Mouse (Mus musculus): ENCODE measurements around the gene Naip6. TPM values are rescaled to one million over a fixed set of nuclear protein-coding genes. Genes with fewer than 3 reads are reported as not detected.
"Not testable (repeated sequence)": the region's sequence is repeated elsewhere in the genome, so short reads cannot be mapped to it uniquely, and the experiment has no call there.

The Naip6 gene
- polyA plus RNA-seq, 1 experiment from 2014 or later = 14.8 TPM

- H3K27ac ChIP-seq (ENCODE audit: low read depth, low read length) = no peak overlapping the region
- H3K36me3 ChIP-seq (ENCODE audit: control insufficient read depth, insufficient read depth) = peaks cover 35% of the 10 kb centered on the region; the same call in 1 of the 2 replicates
- no peak overlapping the region for H3K9ac ChIP-seq (ENCODE audit: low read depth, low read length)
- 41% methylated on average over 1 of the region's 1 CpGs for WGBS
- H3K9me3 ChIP-seq (ENCODE audit: control insufficient read depth) = no peaks in the 10 kb centered on the region
- no peak overlapping the region for H3K4me2 ChIP-seq (replicated peaks; ENCODE audit: low read depth)
- ATAC-seq = peak; percentile 89
- H3K27me3 ChIP-seq (replicated peaks; ENCODE audit: control insufficient read depth, insufficient read depth, low read length) = no peaks in the 10 kb centered on the region
- no peak overlapping the region for H3K4me3 ChIP-seq (ENCODE audit: low read depth, low read length)
- no peak for TF ChIP-seq CTCF (IDR thresholded peaks at IDR 0.05; ENCODE audit: low read depth)
- H3K4me1 ChIP-seq (replicated peaks; ENCODE audit: control insufficient read depth, insufficient read depth, low read length) = no peaks in the 10 kb centered on the region
These were observed 32.9 kb downstream of the Naip6 start for GRCm38 (mm10) chr13:100284611-100285010.

GRCm38 (mm10) chr13:100271474-100272132, 45.9 kb downstream of the Naip6 start:
- not testable (repeated sequence) for H3K36me3 ChIP-seq (ENCODE audit: control insufficient read depth, insufficient read depth); H3K4me2 ChIP-seq (replicated peaks; ENCODE audit: low read depth); H3K27ac ChIP-seq (ENCODE audit: low read depth, low read length); H3K4me1 ChIP-seq (replicated peaks; ENCODE audit: control insufficient read depth, insufficient read depth, low read length); H3K4me3 ChIP-seq (ENCODE audit: low read depth, low read length); H3K27me3 ChIP-seq (replicated peaks; ENCODE audit: control insufficient read depth, insufficient read depth, low read length); H3K9ac ChIP-seq (ENCODE audit: low read depth, low read length); H3K9me3 ChIP-seq (ENCODE audit: control insufficient read depth)
- ATAC-seq = peak; percentile 60
- WGBS = no CpG with 5 or more reads among the region's 1 CpGs

GRCm38 (mm10) chr13:100256996-100257395, 60.5 kb downstream of the Naip6 start:
- not testable (repeated sequence) for H3K27me3 ChIP-seq (replicated peaks; ENCODE audit: control insufficient read depth, insufficient read depth, low read length); H3K4me2 ChIP-seq (replicated peaks; ENCODE audit: low read depth); H3K4me1 ChIP-seq (replicated peaks; ENCODE audit: control insufficient read depth, insufficient read depth, low read length); H3K9me3 ChIP-seq (ENCODE audit: control insufficient read depth); H3K27ac ChIP-seq (ENCODE audit: low read depth, low read length); H3K9ac ChIP-seq (ENCODE audit: low read depth, low read length); H3K4me3 ChIP-seq (ENCODE audit: low read depth, low read length); H3K36me3 ChIP-seq (ENCODE audit: control insufficient read depth, insufficient read depth)
- WGBS = 18% methylated on average over 2 of the region's 2 CpGs
- 0 out of 2 replicates have a peak, but pooled peaks have one; percentile 42 for ATAC-seq

GRCm38 (mm10) chr13:100255925-100256324, 61.5 kb downstream of the Naip6 start:
- not testable (repeated sequence) for H3K4me3 ChIP-seq (ENCODE audit: low read depth, low read length); H3K27me3 ChIP-seq (replicated peaks; ENCODE audit: control insufficient read depth, insufficient read depth, low read length); H3K4me1 ChIP-seq (replicated peaks; ENCODE audit: control insufficient read depth, insufficient read depth, low read length); H3K4me2 ChIP-seq (replicated peaks; ENCODE audit: low read depth); H3K36me3 ChIP-seq (ENCODE audit: control insufficient read depth, insufficient read depth); H3K27ac ChIP-seq (ENCODE audit: low read depth, low read length); H3K9me3 ChIP-seq (ENCODE audit: control insufficient read depth); H3K9ac ChIP-seq (ENCODE audit: low read depth, low read length)
- ATAC-seq = peak; percentile 73
- 52% methylated on average over 5 of the region's 6 CpGs for WGBS

- WGBS = 90% methylated on average over 2 of the region's 2 CpGs
- not testable (repeated sequence) for H3K27ac ChIP-seq (ENCODE audit: low read depth, low read length); H3K4me2 ChIP-seq (replicated peaks; ENCODE audit: low read depth); H3K4me1 ChIP-seq (replicated peaks; ENCODE audit: control insufficient read depth, insufficient read depth, low read length); H3K4me3 ChIP-seq (ENCODE audit: low read depth, low read length); H3K27me3 ChIP-seq (replicated peaks; ENCODE audit: control insufficient read depth, insufficient read depth, low read length); H3K9me3 ChIP-seq (ENCODE audit: control insufficient read depth); H3K36me3 ChIP-seq (ENCODE audit: control insufficient read depth, insufficient read depth); H3K9ac ChIP-seq (ENCODE audit: low read depth, low read length)
- peak; percentile 48; the same call in 1 of the 2 replicates for ATAC-seq
These were observed 65.6 kb downstream of the Naip6 start for GRCm38 (mm10) chr13:100251897-100252296.

- H3K27ac ChIP-seq (ENCODE audit: low read depth, low read length) = peak overlapping the region; percentile 73
- WGBS = 38% methylated on average over 5 of the region's 5 CpGs
- H3K27me3 ChIP-seq (replicated peaks; ENCODE audit: control insufficient read depth, insufficient read depth, low read length); H3K9ac ChIP-seq (ENCODE audit: low read depth, low read length); H3K36me3 ChIP-seq (ENCODE audit: control insufficient read depth, insufficient read depth); H3K9me3 ChIP-seq (ENCODE audit: control insufficient read depth); H3K4me1 ChIP-seq (replicated peaks; ENCODE audit: control insufficient read depth, insufficient read depth, low read length): not testable (repeated sequence)
- ATAC-seq = peak; percentile 99
- peak; percentile 46 for TF ChIP-seq CTCF (IDR thresholded peaks at IDR 0.05; ENCODE audit: low read depth)
- H3K4me3 ChIP-seq (ENCODE audit: low read depth, low read length) = peak overlapping the region; percentile 24
- H3K4me2 ChIP-seq (replicated peaks; ENCODE audit: low read depth) = peak overlapping the region; percentile 47
These were observed 70.5 kb downstream of the Naip6 start for GRCm38 (mm10) chr13:100246896-100247519.

- H3K27ac ChIP-seq (ENCODE audit: low read depth, low read length) = peak within 1 kb of the TSS; percentile 73
- 73% methylated on average over 4 of the region's 4 CpGs for WGBS
- ATAC-seq; H3K9ac ChIP-seq (ENCODE audit: low read depth, low read length); H3K4me1 ChIP-seq (replicated peaks; ENCODE audit: control insufficient read depth, insufficient read depth, low read length); H3K9me3 ChIP-seq (ENCODE audit: control insufficient read depth); H3K27me3 ChIP-seq (replicated peaks; ENCODE audit: control insufficient read depth, insufficient read depth, low read length); H3K36me3 ChIP-seq (ENCODE audit: control insufficient read depth, insufficient read depth): not testable (repeated sequence)
- H3K4me3 ChIP-seq (ENCODE audit: low read depth, low read length) = peak within 1 kb of the TSS; percentile 24
- peak within 1 kb of the TSS; percentile 54 for H3K4me2 ChIP-seq (replicated peaks; ENCODE audit: low read depth)
These were observed 71.3 kb downstream of the Naip6 start, which contains the start of gene Naip5 for GRCm38 (mm10) chr13:100246223-100246622. TSS of gene Naip5 (minus strand) at chr13:100246323.
